Mouse (Mus musculus): ENCODE measurements at regions not wholly inside any gene's neighbourhood (a gene's known extent, or its start where the extent isn't known, plus 50 kb on each side); places are given as distances from the start of the nearest gene placed in this dataset. TPM values are rescaled to one million over a fixed set of nuclear protein-coding genes. Genes with fewer than 3 reads are reported as not detected.
A peak's percentile ranks its signal among the peaks of the same experiment; 100 is the strongest.

- no peak for DNase-seq
These were observed 237.4 kb downstream of the Tmsb4x start for GRCm38 (mm10) chrX:166971721-166972120.

- DNase-seq = no peak
These were observed 244.2 kb downstream of the Tmsb4x start for GRCm38 (mm10) chrX:166964656-166965582.

GRCm38 (mm10) chrX:166952528-166953189 lies 256.5 kb downstream of the Tmsb4x start:
- DNase-seq = no peak

GRCm38 (mm10) chrX:166951011-166951410 lies 258.1 kb downstream of the Tmsb4x start:
- DNase-seq = no peak

- DNase-seq = no peak
These were observed 263.2 kb downstream of the Tmsb4x start for GRCm38 (mm10) chrX:166945915-166946314.

- no peak for DNase-seq
These were observed 263.6 kb downstream of the Tmsb4x start for GRCm38 (mm10) chrX:166945476-166945875.

GRCm38 (mm10) chrX:166933766-166934165 lies 275.3 kb downstream of the Tmsb4x start:
- DNase-seq = no peak

- no peak for DNase-seq
These were observed 276.6 kb downstream of the Tmsb4x start for GRCm38 (mm10) chrX:166932472-166932871.

- DNase-seq = peak; percentile 15 to 16
These were observed 278.1 kb downstream of the Tmsb4x start for GRCm38 (mm10) chrX:166931048-166931447.

- DNase-seq = no peak
These were observed 279.2 kb downstream of the Tmsb4x start for GRCm38 (mm10) chrX:166929716-166930420.

- DNase-seq = no peak
These were observed 293.7 kb downstream of the Tmsb4x start for GRCm38 (mm10) chrX:166915356-166915953.

GRCm38 (mm10) chrX:166906602-166907001 lies 302.5 kb downstream of the Tmsb4x start:
- no peak for DNase-seq

GRCm38 (mm10) chrX:166900761-166901160 lies 308.4 kb downstream of the Tmsb4x start:
- no peak for DNase-seq

GRCm38 (mm10) chrX:166895199-166895598 lies 309.7 kb upstream of the Egfl6 start:
- no peak for DNase-seq

GRCm38 (mm10) chrX:166886417-166886816 lies 300.9 kb upstream of the Egfl6 start:
- DNase-seq = no peak

GRCm38 (mm10) chrX:166869515-166869914 lies 284.0 kb upstream of the Egfl6 start:
- DNase-seq = no peak

- no peak for DNase-seq
These were observed 282.2 kb upstream of the Egfl6 start for GRCm38 (mm10) chrX:166867692-166868091.

Small RNAs in the stretch of these regions (microRNA-seq; reads per million reads assigned to microRNA genes)
- gene Gm22368 (not detected), gene Gm44376 (not detected)
